Mouse (Mus musculus): Measurements from ENCODE around the gene Arhgef3.

Gene Arhgef3

GRCm38 (mm10) chr14:27164639-27165038 is 49.9 kb downstream of the Arhgef3 start:
- in situ Hi-C loops (cut with MboI) = no loop called here

DNA sequence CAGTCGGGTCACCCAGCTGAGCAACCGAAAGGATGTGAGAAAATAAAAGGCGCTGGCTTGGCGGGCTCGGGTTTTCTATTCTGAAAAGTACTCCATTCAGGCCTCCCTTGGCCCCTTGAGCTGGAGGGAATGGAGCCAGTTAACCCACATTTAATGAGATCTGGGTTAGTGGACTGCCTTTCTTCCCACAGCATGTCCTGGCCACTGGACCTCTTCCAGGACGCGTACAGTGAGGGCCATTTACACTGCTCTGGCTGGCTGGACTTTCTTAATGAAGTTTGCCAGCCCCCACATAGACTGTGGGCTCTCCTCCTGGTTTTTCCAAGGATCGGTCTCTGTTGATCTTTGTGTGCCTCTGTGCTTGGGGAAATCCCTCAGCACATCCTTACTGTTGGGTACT is 52.1 kb downstream of the Arhgef3 start:
- in situ Hi-C loops (cut with MboI) = no loop called here

- in situ Hi-C loops (cut with MboI) = no loop called here
Observed at GRCm38 (mm10) chr14:27167177-27167576, 52.5 kb downstream of the Arhgef3 start.

DNA sequence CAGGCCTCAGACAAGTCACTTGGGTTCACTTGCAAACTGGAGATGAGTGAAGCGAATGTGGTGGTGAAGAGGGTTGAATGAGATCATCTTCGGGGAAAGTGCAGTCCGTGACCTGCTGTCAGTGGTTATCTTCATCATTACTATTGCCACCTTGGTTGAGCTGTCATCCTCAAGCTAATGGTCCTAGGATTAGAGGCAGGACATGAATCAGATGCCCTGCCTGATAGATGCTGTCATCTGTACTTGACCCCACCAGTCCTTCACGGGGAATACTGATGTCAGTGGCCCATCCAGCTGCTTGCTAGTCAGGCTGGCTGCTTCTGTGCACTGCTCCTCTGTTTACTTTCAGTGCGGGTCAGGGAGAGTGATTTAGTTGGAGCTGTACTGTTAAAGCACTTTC is 53.7 kb downstream of the Arhgef3 start:
- in situ Hi-C loops (cut with MboI) = no loop called here

GRCm38 (mm10) chr14:27169287-27169686 is 54.6 kb downstream of the Arhgef3 start:
- in situ Hi-C loops (cut with MboI) = no loop called here

GRCm38 (mm10) chr14:27170421-27170820 is 55.7 kb downstream of the Arhgef3 start:
- in situ Hi-C loops (cut with MboI) = no loop called here

DNA sequence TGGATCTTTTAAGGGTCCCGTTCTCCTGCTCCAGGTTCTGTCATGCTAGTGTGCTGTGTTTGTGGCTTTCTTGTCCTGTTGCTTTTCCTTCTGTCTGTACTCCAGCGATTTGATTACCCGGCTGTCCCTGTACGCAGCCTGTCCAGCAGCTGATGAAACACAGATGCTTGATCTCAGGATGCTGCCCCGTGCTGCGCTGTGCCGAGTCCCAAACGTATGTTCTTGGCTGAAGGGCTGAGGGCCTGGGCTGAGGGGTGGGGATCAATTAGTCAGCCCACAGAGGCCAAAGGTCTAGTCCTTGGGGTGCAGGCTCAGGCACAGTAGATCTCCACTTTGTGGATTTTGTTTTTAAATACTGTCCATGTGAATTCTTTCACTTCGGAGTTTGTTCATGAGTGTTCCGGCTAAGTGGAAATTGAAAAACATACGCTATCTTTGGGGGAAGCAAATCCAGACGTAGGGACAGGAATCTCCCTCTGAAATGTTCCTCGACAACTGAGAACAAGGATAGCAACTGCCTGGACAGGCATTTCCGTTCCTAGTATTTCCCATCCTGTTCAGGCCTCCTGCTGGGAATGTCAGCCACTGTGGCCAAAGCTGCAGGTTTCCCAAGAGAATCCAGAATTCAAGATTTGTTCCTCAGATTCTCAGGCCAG is 56.6 kb downstream of the Arhgef3 start:
- in situ Hi-C loops (cut with MboI) = no loop called here

- in situ Hi-C loops (cut with MboI) = no loop called here
Observed at GRCm38 (mm10) chr14:27173178-27173803, 58.6 kb downstream of the Arhgef3 start.

GRCm38 (mm10) chr14:27174188-27174786 is 59.6 kb downstream of the Arhgef3 start:
- in situ Hi-C loops (cut with MboI) = no loop called here

GRCm38 (mm10) chr14:27174831-27175301 is 60.2 kb downstream of the Arhgef3 start:
- in situ Hi-C loops (cut with MboI) = loop anchor here (25.0 kb wide), 1 partner anchor 562 kb away; no protein-coding TSS in a partner anchor

GRCm38 (mm10) chr14:27175343-27175742 is 60.6 kb downstream of the Arhgef3 start:
- in situ Hi-C loops (cut with MboI) = loop anchor here (25.0 kb wide), 1 partner anchor 562 kb away; no protein-coding TSS in a partner anchor

GRCm38 (mm10) chr14:27177800-27178559 is 63.3 kb downstream of the Arhgef3 start:
- in situ Hi-C loops (cut with MboI) = loop anchor here (25.0 kb wide), 1 partner anchor 559 kb away; no protein-coding TSS in a partner anchor

DNA sequence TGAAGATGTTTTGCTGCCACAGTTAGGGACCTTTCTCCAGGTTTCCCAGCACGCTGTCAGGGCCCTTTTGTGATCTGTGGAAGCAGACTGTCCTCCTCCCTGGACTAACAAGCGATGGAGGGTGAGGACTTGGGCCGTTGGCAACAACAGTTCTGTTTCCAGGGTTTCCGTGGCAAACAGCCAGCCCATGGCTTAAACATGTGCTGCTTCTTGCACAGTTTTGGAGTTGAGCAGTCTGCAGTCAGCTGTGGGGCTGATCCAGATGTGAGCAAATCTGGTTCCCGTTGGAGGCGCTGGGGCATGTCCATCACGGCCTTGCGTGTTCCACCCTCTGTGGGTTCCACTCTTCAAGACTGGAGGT is 63.8 kb downstream of the Arhgef3 start:
- in situ Hi-C loops (cut with MboI) = loop anchor here (25.0 kb wide), 1 partner anchor 559 kb away; no protein-coding TSS in a partner anchor

DNA sequence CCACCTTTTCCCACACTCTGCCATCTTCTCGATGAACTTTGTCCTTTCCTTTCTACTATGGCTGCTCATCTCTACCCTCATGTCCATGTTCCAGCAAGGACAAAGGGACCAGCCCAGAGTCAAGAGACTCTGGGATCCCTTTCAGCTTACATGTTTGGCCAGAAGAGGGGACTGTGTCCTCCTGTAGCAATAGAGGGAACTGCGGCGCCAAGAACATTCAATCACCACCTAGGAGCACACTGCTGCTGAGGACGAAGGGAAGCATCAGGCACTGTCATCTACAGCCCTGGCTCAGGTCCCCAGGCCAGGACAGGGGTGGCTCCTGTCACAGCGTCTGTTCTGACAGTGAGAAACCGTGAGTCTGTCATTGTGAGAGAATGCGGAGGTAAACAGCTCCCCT is 65.1 kb downstream of the Arhgef3 start:
- in situ Hi-C loops (cut with MboI) = loop anchor here (25.0 kb wide), 1 partner anchor 558 kb away; no protein-coding TSS in a partner anchor

DNA sequence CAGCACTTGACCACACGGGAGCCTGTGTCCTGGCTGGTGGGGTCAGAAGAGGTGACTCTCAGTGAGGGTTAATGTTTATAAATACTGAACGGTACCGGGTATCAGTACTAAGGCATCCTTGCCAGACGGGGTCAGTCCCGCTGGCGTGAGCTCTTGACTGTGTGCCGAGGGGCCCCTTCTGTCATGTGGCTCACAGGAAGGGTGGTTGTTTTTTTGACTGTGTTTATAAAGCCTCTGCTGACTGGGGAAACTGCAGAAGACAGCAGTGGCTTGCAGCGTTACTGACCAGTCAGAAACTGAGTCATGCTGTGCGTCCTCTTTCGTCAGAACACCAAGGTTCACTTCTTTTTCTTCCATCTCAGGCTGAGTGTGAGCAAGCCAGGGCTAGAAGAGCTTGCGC is 67.4 kb downstream of the Arhgef3 start:
- in situ Hi-C loops (cut with MboI) = loop anchor here (25.0 kb wide), 1 partner anchor 555 kb away; no protein-coding TSS in a partner anchor

DNA sequence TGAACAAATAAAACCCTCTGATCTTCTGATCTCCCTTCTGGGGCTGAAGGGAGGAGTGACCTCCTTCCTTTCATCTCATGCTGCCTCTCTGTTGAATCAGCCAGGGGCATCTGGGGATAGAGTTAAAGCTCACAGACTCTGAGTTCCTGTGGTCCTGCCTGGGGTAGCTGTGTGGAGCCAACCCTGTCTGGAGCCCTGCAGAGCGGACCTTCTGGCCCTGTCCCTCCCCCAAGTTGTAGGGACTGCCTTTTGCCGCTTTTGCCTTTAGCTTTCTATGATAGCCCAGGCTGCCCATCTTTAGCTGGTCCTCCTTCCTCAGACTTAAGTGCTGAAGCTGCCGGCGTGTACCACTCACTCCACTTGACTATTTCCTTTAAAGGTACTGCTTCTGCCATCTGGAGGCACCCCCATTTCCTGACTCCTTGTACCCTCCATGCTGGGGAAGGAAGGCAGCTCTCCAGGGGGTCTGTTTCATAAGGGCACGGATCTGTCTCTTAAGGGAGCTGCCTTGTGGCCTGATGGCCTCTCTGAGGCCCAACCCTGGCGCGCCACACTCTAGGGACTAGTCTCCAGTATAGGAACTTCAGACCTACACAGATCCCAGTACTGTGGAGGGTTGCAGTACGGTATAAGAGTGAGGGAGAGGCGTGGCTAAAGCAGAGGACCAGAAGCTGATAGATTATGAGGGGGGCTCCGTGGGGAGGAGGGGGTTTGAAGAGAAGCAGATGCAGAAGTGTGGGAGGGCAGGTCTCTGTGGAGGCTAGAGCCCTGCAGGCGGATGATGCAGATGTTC is 68.1 kb downstream of the Arhgef3 start:
- in situ Hi-C loops (cut with MboI) = loop anchor here (25.0 kb wide), 1 partner anchor 554 kb away; no protein-coding TSS in a partner anchor

DNA sequence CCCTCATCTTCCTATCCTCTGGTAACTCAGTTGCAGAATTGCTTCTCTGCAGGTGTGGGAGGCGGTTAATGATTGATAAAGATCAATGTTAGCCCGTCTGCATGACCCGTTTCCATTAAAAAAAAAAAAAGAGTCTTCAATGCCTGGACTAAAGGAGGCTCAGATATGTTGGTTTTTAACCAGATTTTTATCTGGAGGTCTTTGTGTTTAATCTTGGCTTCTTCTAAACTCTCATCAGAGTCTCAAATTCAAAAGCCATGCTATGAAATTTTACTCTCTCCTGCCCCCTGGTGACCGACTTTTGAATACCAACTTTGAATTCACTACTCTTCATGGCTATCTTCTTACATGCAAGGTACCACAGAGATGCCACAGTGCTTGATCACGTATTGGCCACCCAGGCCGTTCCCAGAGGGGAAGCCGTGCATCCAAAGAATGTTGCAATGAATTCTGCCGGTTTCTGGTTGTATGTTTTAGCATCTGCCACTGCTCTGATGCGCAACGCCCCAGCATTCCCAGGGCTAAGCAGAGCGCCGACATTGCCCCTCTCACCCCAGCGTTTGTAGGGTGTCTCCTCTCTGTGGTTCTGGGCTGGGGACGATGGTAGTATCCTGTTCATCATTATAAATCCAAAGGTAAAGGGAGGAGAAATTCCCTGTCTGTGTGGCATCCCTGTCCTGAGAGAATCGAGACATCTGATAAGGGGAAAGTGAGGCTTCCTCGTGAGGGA is 69.0 kb downstream of the Arhgef3 start:
- in situ Hi-C loops (cut with MboI) = loop anchor here (25.0 kb wide), 1 partner anchor 554 kb away; no protein-coding TSS in a partner anchor

DNA sequence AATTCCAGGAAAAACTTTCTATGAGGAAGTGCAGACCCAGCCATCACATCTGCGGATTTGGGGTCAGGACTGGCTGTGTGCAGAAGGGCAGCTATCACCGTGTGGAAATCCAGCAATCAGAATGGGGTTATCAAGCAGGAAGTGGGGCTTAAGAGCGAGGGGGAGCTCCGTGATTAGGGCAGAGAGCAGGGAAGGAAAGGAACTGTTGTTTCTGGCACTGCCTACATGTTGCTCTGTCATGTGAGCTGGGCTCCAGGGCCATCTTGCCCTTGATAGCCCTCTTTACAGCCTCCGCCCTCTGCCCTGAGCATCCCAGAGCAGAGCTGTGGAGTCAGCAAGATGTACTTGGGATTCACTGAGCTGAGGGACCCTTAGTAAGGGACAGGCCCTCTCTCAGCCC is 71.2 kb downstream of the Arhgef3 start:
- in situ Hi-C loops (cut with MboI) = loop anchor here (25.0 kb wide), 1 partner anchor 551 kb away; no protein-coding TSS in a partner anchor

DNA sequence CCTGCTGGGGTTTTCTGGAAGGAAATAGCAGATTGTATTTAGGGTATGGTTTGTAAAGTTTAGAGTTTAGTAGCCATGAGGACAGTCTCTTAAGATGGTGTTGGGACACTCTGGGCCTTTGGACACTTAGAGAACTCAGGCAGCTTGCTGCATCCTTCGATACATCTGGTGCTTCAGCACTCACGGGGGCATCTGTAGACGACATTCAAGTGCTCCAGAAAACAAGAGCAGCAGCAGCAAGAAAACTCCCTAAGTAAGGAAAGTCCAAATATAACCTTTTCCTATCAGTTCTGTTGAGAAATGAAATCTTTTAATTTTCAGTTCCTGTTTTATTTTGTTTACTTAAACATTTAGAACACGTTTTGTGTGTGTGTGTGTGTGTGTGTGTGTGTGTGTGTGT is 71.9 kb downstream of the Arhgef3 start:
- in situ Hi-C loops (cut with MboI) = loop anchor here (25.0 kb wide), 1 partner anchor 551 kb away; no protein-coding TSS in a partner anchor

DNA sequence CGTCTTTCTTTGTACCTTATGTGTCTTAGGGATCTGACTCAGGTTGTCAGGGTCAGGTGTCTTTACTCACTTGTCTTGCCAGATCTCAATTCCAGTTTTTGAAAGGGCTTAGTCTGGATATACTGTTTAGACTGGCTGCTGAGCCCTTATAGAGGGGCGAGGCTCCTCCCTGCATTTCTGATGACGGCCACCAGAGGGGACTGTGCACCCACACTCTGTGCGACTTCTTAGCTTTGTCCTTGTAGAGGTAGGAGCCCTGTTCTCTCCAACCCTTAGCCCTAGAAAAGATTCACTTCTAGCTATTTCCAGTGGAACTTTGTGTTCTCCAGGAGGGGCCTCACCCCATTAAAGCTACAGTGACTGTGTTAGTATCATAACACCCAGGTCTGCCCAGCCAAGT is 72.3 kb downstream of the Arhgef3 start:
- in situ Hi-C loops (cut with MboI) = loop anchor here (25.0 kb wide), 1 partner anchor 550 kb away; no protein-coding TSS in a partner anchor

All from mature B cell (primary cell).